Mouse (Mus musculus): ENCODE results near the gene Foxn3. TPM values are rescaled to one million over a fixed set of nuclear protein-coding genes. Genes with fewer than 3 reads are reported as not detected.

The Foxn3 gene
- polyA plus RNA-seq, 1 experiment: 71.3 TPM

DNA sequence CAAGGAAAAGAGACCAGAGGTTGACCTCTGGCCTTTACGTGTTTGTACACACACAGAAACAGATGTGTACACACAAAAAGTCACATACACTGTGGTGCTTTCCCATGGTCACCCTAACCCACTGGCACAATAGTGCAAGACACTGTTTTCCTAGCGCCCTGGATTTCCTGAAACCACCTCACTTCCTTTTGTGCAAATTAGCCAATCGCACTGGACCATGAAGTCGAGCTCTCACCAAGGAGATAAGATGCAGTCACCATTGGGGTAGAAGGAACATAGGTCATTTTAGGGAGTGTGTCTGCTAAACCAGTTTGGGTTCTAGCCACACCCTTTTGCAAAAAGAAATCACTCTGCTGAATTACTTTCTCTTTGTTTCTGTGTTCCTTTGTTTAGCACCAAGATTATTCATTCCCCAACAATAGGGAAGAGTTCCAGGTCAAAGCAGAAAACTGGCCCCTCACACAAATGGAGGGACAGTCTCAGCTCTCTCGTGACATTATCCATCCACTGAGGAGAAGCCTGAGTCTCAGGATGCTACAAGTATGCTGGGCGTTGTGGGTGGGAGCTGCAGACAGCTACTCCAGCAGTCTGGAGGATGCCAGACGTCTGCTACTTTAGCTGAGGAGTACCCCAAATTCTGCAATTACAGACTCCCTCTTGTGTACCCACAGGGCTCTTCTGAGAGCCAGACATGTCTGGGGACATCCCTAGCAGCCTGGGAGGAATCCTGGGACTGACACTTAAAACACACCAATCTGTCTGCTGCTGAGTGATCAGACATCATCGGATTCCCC, 202.2 kb downstream of the Foxn3 start:
- DNase-seq: no peak
- 88% methylated on average over 8 of the region's 8 CpGs for WGBS
- no peaks in the 10 kb centered on the region for H3K36me3 ChIP-seq (ENCODE audit: control insufficient read depth, insufficient read depth, low read length)
- TF ChIP-seq CTCF (IDR thresholded peaks at IDR 0.05; ENCODE audit: borderline replicate concordance, control insufficient read depth, extremely low read depth, insufficient read depth, low read length, poor library complexity): no peak
- no peak for TF ChIP-seq POLR2A (IDR thresholded peaks at IDR 0.05; ENCODE audit: control insufficient read depth, extremely low read depth, insufficient read depth, low read length, poor library complexity)
- no peak overlapping the region for H3K27ac ChIP-seq (ENCODE audit: control insufficient read depth, insufficient read depth, low read length)
- H3K27me3 ChIP-seq (ENCODE audit: control insufficient read depth, insufficient read depth, low read length): no peaks in the 10 kb centered on the region
- H3K4me1 ChIP-seq (replicated peaks; ENCODE audit: control insufficient read depth, insufficient read depth, low read length): peaks cover 16% of the 10 kb centered on the region
- no peak overlapping the region for H3K4me3 ChIP-seq (ENCODE audit: control insufficient read depth, insufficient read depth, low read length)

DNA sequence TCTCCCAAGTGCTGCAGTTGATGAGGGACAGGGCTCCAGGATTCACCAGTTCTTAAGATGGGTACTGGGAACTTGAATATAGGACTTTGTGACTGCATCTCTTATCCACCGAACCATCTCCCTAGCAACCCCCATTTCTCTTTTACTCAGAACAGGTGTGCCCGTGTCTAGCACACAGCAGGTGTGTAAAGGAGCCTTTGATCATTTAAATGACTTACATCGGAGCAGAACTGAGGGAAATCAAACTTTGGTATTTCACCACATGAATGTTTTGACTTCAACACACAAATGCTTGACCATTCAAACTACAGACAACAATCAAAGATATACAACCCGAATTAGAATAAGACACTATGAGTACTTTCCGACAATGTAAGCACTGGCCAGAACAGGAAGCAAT, 204.7 kb downstream of the Foxn3 start:
- no peak overlapping the region for H3K4me3 ChIP-seq (ENCODE audit: control insufficient read depth, insufficient read depth, low read length)
- TF ChIP-seq CTCF (IDR thresholded peaks at IDR 0.05; ENCODE audit: borderline replicate concordance, control insufficient read depth, extremely low read depth, insufficient read depth, low read length, poor library complexity) (no peak), POLR2A (IDR thresholded peaks at IDR 0.05; ENCODE audit: control insufficient read depth, extremely low read depth, insufficient read depth, low read length, poor library complexity) (no peak)
- DNase-seq: no peak
- no peaks in the 10 kb centered on the region for H3K36me3 ChIP-seq (ENCODE audit: control insufficient read depth, insufficient read depth, low read length)
- H3K27me3 ChIP-seq (ENCODE audit: control insufficient read depth, insufficient read depth, low read length): no peaks in the 10 kb centered on the region
- peaks cover 27% of the 10 kb centered on the region for H3K4me1 ChIP-seq (replicated peaks; ENCODE audit: control insufficient read depth, insufficient read depth, low read length)
- no peak overlapping the region for H3K27ac ChIP-seq (ENCODE audit: control insufficient read depth, insufficient read depth, low read length)
- 43% methylated on average over 5 of the region's 5 CpGs for WGBS

DNA sequence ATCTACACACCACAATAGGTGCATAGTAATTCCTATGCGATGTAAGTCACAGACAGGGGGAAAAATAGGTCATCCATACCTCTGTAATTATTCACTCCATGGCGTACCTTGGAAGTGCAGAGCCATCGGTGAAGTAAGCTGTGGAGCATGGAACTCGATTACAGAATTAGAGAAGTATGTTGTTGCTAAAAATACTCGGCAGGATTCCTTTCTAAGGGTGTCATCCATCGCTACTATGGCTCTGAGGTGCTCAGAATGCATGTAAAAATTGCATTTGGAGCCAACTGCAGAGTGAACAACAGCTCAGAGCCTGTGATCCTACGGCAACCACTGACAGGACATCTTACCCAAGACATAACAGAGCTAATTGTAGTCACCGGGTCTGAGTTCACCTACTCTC, 206.7 kb downstream of the Foxn3 start:
- no peak overlapping the region for H3K27ac ChIP-seq (ENCODE audit: control insufficient read depth, insufficient read depth, low read length)
- H3K4me3 ChIP-seq (ENCODE audit: control insufficient read depth, insufficient read depth, low read length): no peak overlapping the region
- no peaks in the 10 kb centered on the region for H3K36me3 ChIP-seq (ENCODE audit: control insufficient read depth, insufficient read depth, low read length)
- no peaks in the 10 kb centered on the region for H3K27me3 ChIP-seq (ENCODE audit: control insufficient read depth, insufficient read depth, low read length)
- DNase-seq: no peak
- H3K4me1 ChIP-seq (replicated peaks; ENCODE audit: control insufficient read depth, insufficient read depth, low read length): peaks cover 19% of the 10 kb centered on the region
- TF ChIP-seq POLR2A (IDR thresholded peaks at IDR 0.05; ENCODE audit: control insufficient read depth, extremely low read depth, insufficient read depth, low read length, poor library complexity) (no peak), CTCF (IDR thresholded peaks at IDR 0.05; ENCODE audit: borderline replicate concordance, control insufficient read depth, extremely low read depth, insufficient read depth, low read length, poor library complexity) (no peak)
- 90% methylated on average over 8 of the region's 8 CpGs for WGBS

DNA sequence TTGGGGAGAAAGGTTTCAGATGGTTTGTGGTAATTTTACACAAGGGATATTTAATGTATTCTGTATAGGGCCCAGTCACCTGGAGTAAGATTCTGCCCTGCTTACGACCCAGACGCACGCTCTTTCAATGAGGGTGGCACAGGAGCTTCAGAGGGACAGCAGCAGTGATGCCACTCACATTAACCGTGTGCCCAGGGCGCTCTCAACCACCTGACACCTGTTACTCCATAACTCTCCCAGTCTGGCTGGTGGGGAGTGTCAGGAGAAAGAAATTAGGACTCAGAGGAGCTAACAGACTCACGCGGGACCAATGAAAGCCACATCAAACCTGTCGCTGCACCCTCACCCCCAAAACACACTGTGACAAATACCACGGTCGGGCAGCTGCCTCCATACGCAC, 209.7 kb downstream of the Foxn3 start:
- TF ChIP-seq CTCF (IDR thresholded peaks at IDR 0.05; ENCODE audit: borderline replicate concordance, control insufficient read depth, extremely low read depth, insufficient read depth, low read length, poor library complexity) (no peak), POLR2A (IDR thresholded peaks at IDR 0.05; ENCODE audit: control insufficient read depth, extremely low read depth, insufficient read depth, low read length, poor library complexity) (no peak)
- no peak overlapping the region for H3K27ac ChIP-seq (ENCODE audit: control insufficient read depth, insufficient read depth, low read length)
- 48% methylated on average over 11 of the region's 11 CpGs for WGBS
- H3K4me3 ChIP-seq (ENCODE audit: control insufficient read depth, insufficient read depth, low read length): no peak overlapping the region
- H3K36me3 ChIP-seq (ENCODE audit: control insufficient read depth, insufficient read depth, low read length): no peaks in the 10 kb centered on the region
- peaks cover 17% of the 10 kb centered on the region for H3K4me1 ChIP-seq (replicated peaks; ENCODE audit: control insufficient read depth, insufficient read depth, low read length)
- DNase-seq: no peak
- no peaks in the 10 kb centered on the region for H3K27me3 ChIP-seq (ENCODE audit: control insufficient read depth, insufficient read depth, low read length)

DNA sequence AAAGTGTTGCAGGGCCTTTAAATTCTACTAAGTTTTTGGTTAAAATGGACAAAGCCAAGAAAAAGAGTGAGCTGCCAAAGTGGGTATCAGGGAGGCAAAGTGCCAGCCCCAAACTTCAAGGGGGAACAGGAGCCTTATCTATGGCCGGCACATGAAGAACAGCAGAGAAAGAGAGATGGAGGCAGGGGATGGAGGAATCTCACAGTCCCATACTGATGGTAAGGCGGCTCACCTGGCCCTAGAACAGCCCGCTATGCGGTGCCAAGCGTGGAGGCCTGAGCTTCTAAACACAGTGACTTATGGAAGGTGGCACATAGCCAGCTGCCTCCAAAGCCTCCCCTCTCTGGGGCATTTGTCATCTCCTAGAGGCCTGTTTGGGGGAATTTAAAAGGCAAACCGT, 210.8 kb downstream of the Foxn3 start:
- Histone ChIP-seq H3K36me3 (ENCODE audit: control insufficient read depth, insufficient read depth, low read length) (no peaks in the 10 kb centered on the region), H3K4me3 (ENCODE audit: control insufficient read depth, insufficient read depth, low read length) (no peak overlapping the region), H3K27ac (ENCODE audit: control insufficient read depth, insufficient read depth, low read length) (no peak overlapping the region), H3K27me3 (ENCODE audit: control insufficient read depth, insufficient read depth, low read length) (no peaks in the 10 kb centered on the region), H3K4me1 (replicated peaks; ENCODE audit: control insufficient read depth, insufficient read depth, low read length) (peaks cover 13% of the 10 kb centered on the region)
- DNase-seq: no peak
- 91% methylated on average over 6 of the region's 6 CpGs for WGBS
- TF ChIP-seq POLR2A (IDR thresholded peaks at IDR 0.05; ENCODE audit: control insufficient read depth, extremely low read depth, insufficient read depth, low read length, poor library complexity): no peak
- TF ChIP-seq CTCF (IDR thresholded peaks at IDR 0.05; ENCODE audit: borderline replicate concordance, control insufficient read depth, extremely low read depth, insufficient read depth, low read length, poor library complexity): no peak

DNA sequence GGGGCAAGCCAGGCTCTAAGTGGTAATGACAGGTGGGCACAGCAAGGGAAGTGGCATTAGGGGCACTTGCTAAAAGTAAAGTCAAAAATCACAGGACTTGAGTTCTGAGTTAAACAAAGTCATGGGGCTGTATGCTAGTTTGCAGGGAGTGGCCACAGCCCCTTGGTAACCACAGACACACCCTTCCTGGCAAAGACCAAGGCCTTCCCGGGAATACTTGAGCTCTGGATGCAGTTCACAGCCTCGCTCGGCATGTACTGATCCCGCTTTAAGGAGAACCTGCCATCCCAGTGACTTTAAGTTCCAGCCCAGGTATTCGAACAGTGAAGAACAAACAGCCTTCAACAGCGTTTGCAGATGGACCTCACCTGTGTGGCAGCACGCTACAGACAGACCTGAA, 211.2 kb downstream of the Foxn3 start:
- no peak for TF ChIP-seq CTCF (IDR thresholded peaks at IDR 0.05; ENCODE audit: borderline replicate concordance, control insufficient read depth, extremely low read depth, insufficient read depth, low read length, poor library complexity)
- TF ChIP-seq POLR2A (IDR thresholded peaks at IDR 0.05; ENCODE audit: control insufficient read depth, extremely low read depth, insufficient read depth, low read length, poor library complexity): no peak
- Histone ChIP-seq H3K27ac (ENCODE audit: control insufficient read depth, insufficient read depth, low read length) (no peak overlapping the region), H3K36me3 (ENCODE audit: control insufficient read depth, insufficient read depth, low read length) (no peaks in the 10 kb centered on the region), H3K4me1 (replicated peaks; ENCODE audit: control insufficient read depth, insufficient read depth, low read length) (peaks cover 15% of the 10 kb centered on the region), H3K27me3 (ENCODE audit: control insufficient read depth, insufficient read depth, low read length) (no peaks in the 10 kb centered on the region), H3K4me3 (ENCODE audit: control insufficient read depth, insufficient read depth, low read length) (no peak overlapping the region)
- WGBS: 91% methylated on average over 7 of the region's 7 CpGs
- DNase-seq: no peak

Data from thymus, adult 2 months (tissue).